In the genomic region with DNA sequence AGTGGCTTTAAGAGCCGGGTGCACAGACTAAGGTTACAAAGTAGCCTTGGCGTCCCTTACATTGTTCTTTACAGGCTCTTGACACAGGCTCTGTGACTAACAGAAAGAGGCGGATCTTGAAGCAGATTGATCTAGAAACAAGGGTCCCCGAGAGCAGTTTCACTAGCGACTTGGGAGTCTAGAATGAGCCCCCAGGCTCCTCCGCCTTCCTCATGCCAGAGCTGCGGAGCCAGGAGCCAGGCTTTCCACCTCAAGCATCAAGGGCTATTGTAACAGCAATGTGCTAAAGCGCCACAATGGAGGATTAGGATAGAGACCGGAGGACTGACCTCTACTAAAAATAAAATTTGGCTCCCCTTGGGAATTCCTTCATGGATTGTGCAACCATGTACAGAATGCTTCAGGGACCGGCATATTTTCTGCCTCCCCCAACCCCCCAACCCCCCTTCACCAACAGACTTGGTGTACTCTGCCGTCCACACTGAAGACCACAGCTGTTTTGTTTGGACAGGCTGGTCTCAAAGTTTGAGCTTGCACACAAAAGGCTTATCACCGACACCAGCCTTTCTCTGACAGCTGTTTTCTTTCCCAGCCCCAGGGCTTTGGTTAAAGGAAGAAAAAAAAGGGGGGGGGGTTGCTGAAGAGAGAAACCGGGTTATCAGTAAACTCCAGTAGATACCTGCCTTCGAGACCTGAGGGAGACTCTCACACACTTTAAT, we compare ENCODE assay signal across 8 mouse cellular contexts.
DNase-seq lines count a peak whose midpoint lies in the region; TF ChIP-seq lines count a peak whose summit lies in the region.

No protein-coding gene starts in this region.

- no peaks in the 10 kb centered on the region for H3K79me2 ChIP-seq in heart, adult 2 months (replicated peaks; ENCODE audit: control insufficient read depth, insufficient read depth, low read length)

- H3K27me3 ChIP-seq in heart, adult 2 months (ENCODE audit: control insufficient read depth, insufficient read depth, low read length): no peaks in the 10 kb centered on the region

- WGBS in heart, adult 2 months: 1% methylated on average over 14 of the region's 14 CpGs

- peak; percentile 67; the same call in 1 of the 2 replicates for TF ChIP-seq EP300 in heart, adult 2 months (IDR thresholded peaks at IDR 0.05; ENCODE audit: insufficient read depth, low read depth, low read length)

- intact Hi-C loops in heart, adult 2 months (cut with DNase I): loop anchor here (2.0 to 10.0 kb wide), 9 partner anchors 33 to 1919 kb away; a partner anchor contains a TSS

- no peaks in the 10 kb centered on the region for H3K36me3 ChIP-seq in heart, adult 2 months (ENCODE audit: control insufficient read depth, insufficient read depth, low read length)

- TF ChIP-seq POLR2A in heart, adult 2 months (IDR thresholded peaks at IDR 0.05; ENCODE audit: insufficient read depth, low read depth, low read length): 0 out of 2 replicates have a peak, but pooled peaks have one; percentile 18

- peak overlapping the region; percentile 33 for H3K9ac ChIP-seq in heart, adult 2 months (ENCODE audit: low read depth, low read length)

- TF ChIP-seq CTCF in heart, adult 2 months (IDR thresholded peaks at IDR 0.05): no peak

- H3K4me3 ChIP-seq in heart, adult 2 months: peak overlapping the region; percentile 36

- H3K27ac ChIP-seq in heart, adult 2 months: peak overlapping the region; percentile 81

- H3K4me1 ChIP-seq in heart, adult 2 months (ENCODE audit: control insufficient read depth, insufficient read depth, low read length): no peaks in the 10 kb centered on the region; the same call in 1 of the 2 replicates

- peak; percentile 18 for DNase-seq in urinary bladder, postnatal 14 days (ENCODE audit: low spot score)
- no peak for DNase-seq in urinary bladder, adult 18-20 months (ENCODE audit: low spot score in 2 of 2)
- peak; percentile 62 to 67 for DNase-seq in heart, adult 2 months
- peak; percentile 43 for DNase-seq in kidney, adult 11 months
- peak; percentile 24 to 54 for DNase-seq in lung, adult 18-20 months
- DNase-seq in ovary, postnatal 14 days (ENCODE audit: low spot score): peak; percentile 34
- no peak for DNase-seq in spleen, postnatal 10 days (ENCODE audit: low spot score in 2 of 2)
- no peak for DNase-seq in cerebellum, adult 9-11 months

Comparison
In these comparisons a context has a peak if more than half of its experiments do, and no peak if none do; other contexts are left out.
1. DNase-seq: peak in urinary bladder, postnatal 14 days (single experiment), heart, adult 2 months (2 of 2), kidney, adult 11 months (single experiment), lung, adult 18-20 months (2 of 2) and ovary, postnatal 14 days (single experiment); none in urinary bladder, adult 18-20 months (0 of 2), spleen, postnatal 10 days (0 of 2) and cerebellum, adult 9-11 months (single experiment).